Mouse (Mus musculus) embryonic facial prominence, embryonic 11.5 days (tissue): ENCODE measurements around the gene Col24a1. TPM values are rescaled to one million over a fixed set of nuclear protein-coding genes. Genes with fewer than 3 reads are reported as not detected.
A peak's percentile ranks its signal among the peaks of the same experiment; 100 is the strongest.
"Not testable (repeated sequence)": the region's sequence is repeated elsewhere in the genome, so short reads cannot be mapped to it uniquely, and the experiment has no call there.

Experiments
- ATAC-seq: fragments of 200-750 bp; cut with Nextera tagmentation; replicated peaks from 2 replicates; pipeline ENCODE4 v1.8.0; 2017; ENCODE audit warnings: low read depth; ENCODE audit not compliant: insufficient number of reproducible peaks, low FRiP score, low TSS enrichment
- DNase-seq: peaks from one replicate; pipeline ENCODE4 v3.0.0-alpha.2; 2015; ENCODE audit warnings: low spot score
- H3K27ac ChIP-seq: fragments of 300-500 bp; sonication (generic); replicated peaks from 2 replicates; pipeline ENCODE4 v1.5.1; 2014; ENCODE audit warnings: mild to moderate bottlenecking, low read depth, low read length, control low read depth
- H3K27me3 ChIP-seq: fragments of 300-500 bp; sonication (generic); 2 replicates; pipeline ENCODE4 v1.6.1; 2014; ENCODE audit warnings: mild to moderate bottlenecking, low read length, moderate library complexity, mixed read lengths; ENCODE audit not compliant: control insufficient read depth, insufficient read depth
- H3K36me3 ChIP-seq: fragments of 300-500 bp; sonication (generic); replicated peaks from 2 replicates; pipeline ENCODE4 v1.6.1; 2014; ENCODE audit warnings: low read depth, mild to moderate bottlenecking, low read length, moderate library complexity, mixed read lengths; ENCODE audit not compliant: control insufficient read depth, insufficient read depth
- H3K4me1 ChIP-seq: fragments of 300-500 bp; sonication (generic); 2 replicates; pipeline ENCODE4 v1.6.1; 2014; ENCODE audit warnings: low read length, mixed read lengths; ENCODE audit not compliant: control insufficient read depth, insufficient read depth
- H3K4me2 ChIP-seq: fragments of 300-500 bp; sonication (generic); 2 replicates; pipeline ENCODE4 v1.6.1; 2014; ENCODE audit warnings: low read depth, mild to moderate bottlenecking, control low read depth, low read length, moderate library complexity
- H3K4me3 ChIP-seq: fragments of 300-500 bp; sonication (generic); 2 replicates; pipeline ENCODE4 v1.5.1; 2014; ENCODE audit warnings: low read depth, low read length, control low read depth
- H3K9ac ChIP-seq: fragments of 300-500 bp; sonication (generic); replicated peaks from 2 replicates; pipeline ENCODE4 v1.6.1; 2014; ENCODE audit warnings: mild to moderate bottlenecking, control low read depth, low read length
- H3K9me3 ChIP-seq: fragments of 300-500 bp; sonication (generic); replicated peaks from 2 replicates; pipeline ENCODE4 v1.6.1; 2016; ENCODE audit warnings: mild to moderate bottlenecking, low read length, inconsistent platforms, mixed read lengths; ENCODE audit not compliant: control insufficient read depth
- WGBS: fragments of 180-500 bp; shearing (Covaris S2); extraction: QIAGEN DNeasy Blood & Tissue Kit; methylation state at CpG from one replicate; pipeline ENCODE4 v1.1.7; 2014; 5-methylcytosine and 5-hydroxymethylcytosine counted together
- polyA plus RNA-seq: library from polyadenylated mRNA; unstranded; fragments of >200 nt; fragmentation: Nextera tagmentation; extraction: Ambion mirVana; gene quantifications from 2 replicates; pipeline ENCODE4 v1.2.1, GENCODE M21; 2014

Gene Col24a1
- polyA plus RNA-seq, 1 experiment from 2014 or later = 2.1 TPM

DNA sequence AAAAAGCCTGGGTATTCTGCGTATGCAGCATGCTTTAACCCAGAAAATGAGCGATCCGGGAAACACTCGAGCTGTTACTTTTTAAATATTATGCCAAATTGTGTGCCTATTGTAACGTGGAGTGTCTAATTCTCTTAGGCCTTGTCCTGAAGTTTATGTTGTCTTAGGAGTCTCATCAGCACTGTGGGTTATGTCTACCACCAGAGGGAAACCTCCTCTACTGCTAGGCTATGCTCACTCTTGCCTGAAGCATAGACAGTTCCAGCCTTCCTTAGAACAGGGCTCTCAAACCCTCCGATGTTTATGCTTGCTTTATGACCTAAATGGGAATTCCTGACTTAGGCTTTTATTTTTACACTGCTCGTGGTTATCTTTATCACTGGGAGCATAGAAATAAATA, 146.8 kb downstream of the Col24a1 start:
- Histone ChIP-seq H3K4me2 (no peak overlapping the region), H3K9ac (no peak overlapping the region), H3K9me3 (no peaks in the 10 kb centered on the region), H3K4me1 (no peaks in the 10 kb centered on the region), H3K27ac (no peak overlapping the region), H3K27me3 (no peaks in the 10 kb centered on the region), H3K36me3 (no peaks in the 10 kb centered on the region), H3K4me3 (no peak overlapping the region)
- WGBS = 87% methylated on average over 7 of the region's 7 CpGs
- ATAC-seq = no peak
- no peak for DNase-seq

- Histone ChIP-seq H3K4me1 (no peaks in the 10 kb centered on the region), H3K9ac (no peak overlapping the region), H3K36me3 (no peaks in the 10 kb centered on the region), H3K27me3 (no peaks in the 10 kb centered on the region), H3K27ac (no peak overlapping the region), H3K4me2 (no peak overlapping the region), H3K4me3 (no peak overlapping the region), H3K9me3 (no peaks in the 10 kb centered on the region)
- 52% methylated on average over 1 of the region's 1 CpGs for WGBS
- no peak for ATAC-seq
- DNase-seq = no peak
These were observed 148.7 kb downstream of the Col24a1 start for GRCm38 (mm10) chr3:145440993-145441392.

DNA sequence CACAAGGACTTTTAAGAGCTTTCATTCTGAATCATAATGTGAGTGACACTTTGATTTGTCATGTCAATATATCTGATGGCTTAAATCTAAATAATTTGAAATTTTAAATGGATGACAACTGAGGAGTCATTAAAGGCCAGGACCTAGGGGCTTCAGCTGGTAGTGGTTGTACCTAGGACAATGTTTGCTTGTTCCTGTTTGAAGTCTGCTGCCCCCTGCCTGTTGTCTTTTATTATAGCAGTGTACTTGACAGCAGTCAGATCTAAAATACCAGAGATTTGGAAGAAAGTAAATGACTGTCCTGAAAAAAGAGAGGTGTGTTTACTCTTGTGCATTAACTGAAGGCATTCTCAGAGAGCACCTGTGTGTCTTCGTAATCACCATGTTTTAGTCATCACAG, 150.0 kb downstream of the Col24a1 start:
- no peaks in the 10 kb centered on the region for H3K27me3 ChIP-seq
- no peak for ATAC-seq
- H3K4me3 ChIP-seq = no peak overlapping the region
- no peaks in the 10 kb centered on the region for H3K36me3 ChIP-seq
- no peaks in the 10 kb centered on the region for H3K4me1 ChIP-seq
- WGBS = 90% methylated on average over 1 of the region's 1 CpGs
- peak; percentile 61 for DNase-seq
- H3K9ac ChIP-seq = no peak overlapping the region
- no peak overlapping the region for H3K27ac ChIP-seq
- H3K9me3 ChIP-seq = no peaks in the 10 kb centered on the region
- no peak overlapping the region for H3K4me2 ChIP-seq

DNA sequence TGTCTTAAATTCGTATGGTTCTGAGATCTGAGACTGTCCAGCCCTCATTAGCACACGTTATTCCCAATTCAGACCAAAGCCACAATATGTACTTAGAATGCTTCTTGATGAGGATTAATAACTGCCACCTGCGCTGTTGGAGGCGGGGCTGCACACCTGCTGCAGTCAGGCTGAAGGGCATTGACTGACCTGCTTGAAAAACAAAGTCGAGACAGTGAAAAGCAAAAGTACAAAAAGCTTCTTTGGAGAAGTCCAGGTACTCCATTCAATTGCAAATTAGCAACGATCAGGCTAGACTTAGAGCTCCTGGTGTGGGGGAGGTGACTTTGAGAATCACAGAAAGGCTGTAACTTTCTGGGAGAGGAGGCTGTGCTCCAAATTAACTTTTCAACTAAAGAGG, 150.9 kb downstream of the Col24a1 start:
- H3K4me2 ChIP-seq, H3K9me3 ChIP-seq, H3K36me3 ChIP-seq, ATAC-seq, H3K9ac ChIP-seq, H3K4me3 ChIP-seq, H3K27ac ChIP-seq, DNase-seq, H3K27me3 ChIP-seq, H3K4me1 ChIP-seq: not testable (repeated sequence)
- 56% methylated on average over 6 of the region's 6 CpGs for WGBS

- Histone ChIP-seq H3K27me3 (no peaks in the 10 kb centered on the region), H3K9me3 (no peaks in the 10 kb centered on the region), H3K4me1 (no peaks in the 10 kb centered on the region), H3K27ac (no peak overlapping the region), H3K4me3 (no peak overlapping the region), H3K36me3 (no peaks in the 10 kb centered on the region), H3K4me2 (no peak overlapping the region), H3K9ac (no peak overlapping the region)
- 64% methylated on average over 5 of the region's 5 CpGs for WGBS
- no peak for DNase-seq
- no peak for ATAC-seq
These were observed 164.8 kb downstream of the Col24a1 start for GRCm38 (mm10) chr3:145457039-145457438.

DNA sequence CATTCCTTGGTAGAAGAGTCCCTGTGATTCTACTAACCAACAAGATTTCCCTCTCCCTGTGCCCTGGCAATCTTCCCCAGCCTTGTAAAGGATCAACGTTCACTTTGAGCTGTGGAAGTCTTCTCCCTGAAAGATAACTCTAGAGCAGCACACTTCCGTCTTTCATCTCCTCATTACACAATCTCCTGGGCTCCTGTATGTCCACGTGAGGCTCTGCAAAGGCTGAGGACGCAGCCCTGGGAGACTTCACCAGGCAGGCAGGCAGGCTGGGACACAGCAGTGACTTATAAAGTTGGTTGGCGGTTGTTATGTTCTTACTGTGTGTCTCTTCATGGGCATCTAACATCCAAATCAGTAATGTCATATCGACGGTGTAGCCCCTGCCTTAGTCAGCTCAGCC, 170.1 kb downstream of the Col24a1 start:
- WGBS = 76% methylated on average over 7 of the region's 7 CpGs
- Histone ChIP-seq H3K9ac (no peak overlapping the region), H3K4me2 (no peak overlapping the region), H3K4me3 (no peak overlapping the region), H3K4me1 (no peaks in the 10 kb centered on the region), H3K9me3 (no peaks in the 10 kb centered on the region), H3K27me3 (no peaks in the 10 kb centered on the region), H3K36me3 (no peaks in the 10 kb centered on the region), H3K27ac (no peak overlapping the region)
- ATAC-seq (no peak), DNase-seq (no peak)

GRCm38 (mm10) chr3:145463731-145464130, 171.5 kb downstream of the Col24a1 start:
- no peaks in the 10 kb centered on the region for H3K36me3 ChIP-seq
- no peak overlapping the region for H3K4me3 ChIP-seq
- WGBS = 82% methylated on average over 2 of the region's 2 CpGs
- H3K27me3 ChIP-seq = no peaks in the 10 kb centered on the region
- no peaks in the 10 kb centered on the region for H3K4me1 ChIP-seq
- DNase-seq (no peak), ATAC-seq (no peak)
- H3K4me2 ChIP-seq = no peak overlapping the region
- H3K9ac ChIP-seq = no peak overlapping the region
- no peaks in the 10 kb centered on the region for H3K9me3 ChIP-seq
- no peak overlapping the region for H3K27ac ChIP-seq

DNA sequence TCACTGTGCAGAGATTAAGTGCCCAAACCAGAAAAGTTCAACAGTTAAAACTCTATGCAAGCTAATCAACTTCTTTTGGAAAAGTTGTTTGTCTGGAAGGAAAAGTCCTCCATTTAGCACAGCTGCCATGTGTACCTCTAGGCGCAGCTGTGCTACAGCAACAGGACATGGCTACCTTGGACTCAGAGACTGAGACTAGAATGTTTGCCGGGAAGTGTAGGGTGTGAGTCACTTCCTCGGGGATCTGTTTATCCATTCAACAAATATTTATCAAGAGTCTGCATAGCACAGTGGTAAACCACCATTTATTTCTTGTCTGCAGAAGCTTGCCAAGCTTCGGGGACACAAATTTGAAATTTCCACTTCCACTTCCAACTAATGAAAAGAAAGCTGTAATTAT, 178.8 kb downstream of the Col24a1 start:
- Histone ChIP-seq H3K4me3 (no peak overlapping the region), H3K4me1 (no peaks in the 10 kb centered on the region), H3K9me3 (no peaks in the 10 kb centered on the region), H3K36me3 (no peaks in the 10 kb centered on the region), H3K4me2 (no peak overlapping the region), H3K27me3 (no peaks in the 10 kb centered on the region), H3K27ac (no peak overlapping the region), H3K9ac (no peak overlapping the region)
- no peak for ATAC-seq
- WGBS = 71% methylated on average over 4 of the region's 4 CpGs
- DNase-seq = no peak
